Mouse (Mus musculus) frontal cortex, postnatal 36 days (tissue): ENCODE measurements around the gene Ssxb10.
"Not testable (repeated sequence)": the region's sequence is repeated elsewhere in the genome, so short reads cannot be mapped to it uniquely, and the experiment has no call there.

ENCODE experiments used
- DNase-seq, 2 experiments: peaks; one replicate each; pipeline ENCODE4 v3.0.0; 2022; ENCODE audit warnings: low spot score in 2 of 2

The Ssxb10 gene

DNA sequence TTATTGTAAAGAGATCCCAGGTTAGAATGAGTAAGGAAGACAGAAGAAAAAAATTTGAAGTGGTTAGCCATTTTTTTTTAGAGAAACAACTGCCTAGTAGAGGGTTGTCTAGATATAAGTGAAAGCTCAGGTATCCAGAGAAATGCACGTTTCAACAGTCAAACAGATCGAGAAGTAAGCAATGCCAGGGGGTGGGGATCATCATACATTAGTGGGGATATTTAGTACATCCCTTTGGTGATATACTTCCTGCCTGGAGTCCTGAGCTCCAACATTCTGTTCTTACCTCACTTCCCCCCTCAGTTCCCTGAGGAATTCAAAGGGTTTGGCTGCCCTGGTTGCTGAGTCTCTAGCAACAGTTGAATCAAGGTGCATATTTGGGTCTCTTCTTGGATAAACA, at the start of gene Ssxb10:
TSS of gene Ssxb10 (plus strand) at position 301 of the 400 bp plus-strand sequence.
- DNase-seq = no peak

DNA sequence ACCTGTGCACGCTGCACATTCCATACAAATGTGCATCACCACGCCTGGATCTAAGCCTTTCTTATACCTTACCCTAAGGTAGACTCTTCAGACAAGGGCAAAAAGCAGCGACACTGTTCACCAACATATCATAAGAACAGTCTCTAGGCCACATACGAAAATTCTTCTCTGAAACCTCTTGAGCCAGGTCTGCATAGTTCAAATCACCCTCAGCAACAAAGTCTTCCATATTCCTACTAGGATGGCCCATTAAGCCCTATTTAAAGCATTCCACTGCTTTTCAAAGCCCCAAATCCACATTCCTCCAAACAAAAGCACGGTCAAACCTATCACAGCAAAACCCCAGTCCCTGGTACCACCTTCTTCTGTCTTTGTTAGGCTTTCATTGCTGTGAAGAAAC, 38.6 kb upstream of the Ssxb10 start:
- no peak for DNase-seq

- no peak for DNase-seq
Observed at GRCm38 (mm10) chrX:8309302-8309701, 17.9 kb upstream of the Ssxb10 start.

GRCm38 (mm10) chrX:8314905-8315304, 12.3 kb upstream of the Ssxb10 start:
- peak; percentile 0 to 2 for DNase-seq

DNA sequence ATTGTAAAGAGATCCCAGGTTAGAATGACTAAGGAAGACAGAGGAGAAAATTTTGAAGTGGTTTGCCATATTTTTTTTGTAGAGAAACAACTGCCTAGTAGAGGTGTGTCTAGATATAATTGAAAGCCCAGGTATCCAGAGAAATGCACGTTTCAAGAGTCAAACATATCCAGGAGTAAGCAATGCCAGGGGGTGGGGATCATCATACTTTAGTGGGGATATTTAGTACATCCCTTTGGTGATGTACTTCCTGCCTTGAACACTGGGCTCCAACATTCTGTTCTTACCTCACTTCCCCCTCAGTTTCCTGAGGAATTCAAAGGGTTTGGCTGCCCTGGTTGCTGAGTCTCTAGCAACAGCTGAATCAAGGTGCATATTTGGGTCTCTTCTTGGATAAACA, 39.5 kb downstream of the Ssxb10 start, which contains the start of gene Ssxb9:
TSS of gene Ssxb9 (plus strand) at position 301 of the 400 bp plus-strand sequence.
- DNase-seq = not testable (repeated sequence)
